9 mouse cellular contexts compared by ENCODE assay signal in genomic region chr2:52378848-52379261, GRCm38 (mm10). TPM values are rescaled to one million over a fixed set of nuclear protein-coding genes. Genes with fewer than 3 reads are reported as not detected.
DNase-seq lines count a peak whose midpoint lies in the region; ATAC-seq and TF ChIP-seq lines count a peak whose summit lies in the region.
"Had no signal": no experiment of that assay in that cellular context is flagged by ENCODE, and none has a peak within 500 bp of the region (broad histone marks: within the 10 kb centered on the region; RNA-seq: fewer than 3 reads in every experiment).

No protein-coding gene starts in this region.

- no peak for TF ChIP-seq CTCF in intestine, postnatal 0 days (IDR thresholded peaks at IDR 0.05; ENCODE audit: low read depth)
- no peak for TF ChIP-seq CTCF in gastrocnemius, adult 2 months (IDR thresholded peaks at IDR 0.05)

- H3K27me3 ChIP-seq in intestine, postnatal 0 days (replicated peaks; ENCODE audit: control insufficient read depth, insufficient read depth, low read length), result no peaks in the 10 kb centered on the region
- H3K27me3 ChIP-seq in intestine, embryonic 15.5 days (replicated peaks), result no peaks in the 10 kb centered on the region
- H3K27me3 ChIP-seq in lung, embryonic 15.5 days, result peaks cover 16% of the 10 kb centered on the region; the same call in 1 of the 2 replicates
- H3K27me3 ChIP-seq in hindbrain, embryonic 13.5 days, result no peaks in the 10 kb centered on the region

- ATAC-seq in intestine, postnatal 0 days, result no peak
- no peak for ATAC-seq in intestine, embryonic 15.5 days
- peak; percentile 64; the same call in 1 of the 2 replicates for ATAC-seq in lung, embryonic 15.5 days (ENCODE audit: borderline replicate concordance, extremely low read depth, low FRiP score, low TSS enrichment)
- no peak for ATAC-seq in hindbrain, embryonic 13.5 days (ENCODE audit: low FRiP score)

- intact Hi-C loops in gastrocnemius, adult 2 months (cut with DNase I), result no loop called here
- intact Hi-C loops in gastrocnemius, postnatal 14 days (cut with DNase I; ENCODE audit: low total_unique reads), result no loop called here

- H3K4me1 ChIP-seq in intestine, postnatal 0 days (replicated peaks; ENCODE audit: control insufficient read depth, insufficient read depth, low read length), result no peaks in the 10 kb centered on the region
- H3K4me1 ChIP-seq in intestine, embryonic 15.5 days (replicated peaks), result no peaks in the 10 kb centered on the region
- H3K4me1 ChIP-seq in lung, embryonic 15.5 days, result 0 out of 2 replicates have a peak, but pooled peaks cover 3% of the 10 kb centered on the region
- no peaks in the 10 kb centered on the region for H3K4me1 ChIP-seq in hindbrain, embryonic 13.5 days (replicated peaks)

- no peaks in the 10 kb centered on the region for H3K36me3 ChIP-seq in intestine, postnatal 0 days (ENCODE audit: control insufficient read depth, insufficient read depth)
- H3K36me3 ChIP-seq in intestine, embryonic 15.5 days, result no peaks in the 10 kb centered on the region
- H3K36me3 ChIP-seq in lung, embryonic 15.5 days, result no peaks in the 10 kb centered on the region
- H3K36me3 ChIP-seq in hindbrain, embryonic 13.5 days, result no peaks in the 10 kb centered on the region

- WGBS in intestine, postnatal 0 days, result 69% methylated on average over 10 of the region's 10 CpGs
- 68% methylated on average over 10 of the region's 10 CpGs for WGBS in intestine, embryonic 15.5 days
- 59% methylated on average over 10 of the region's 10 CpGs for WGBS in lung, embryonic 15.5 days
- 77% methylated on average over 10 of the region's 10 CpGs for WGBS in hindbrain, embryonic 13.5 days

- H3K4me2 ChIP-seq in intestine, postnatal 0 days (replicated peaks; ENCODE audit: low read depth), result peak overlapping the region; percentile 37
- H3K4me2 ChIP-seq in intestine, embryonic 15.5 days (replicated peaks), result no peak overlapping the region
- no peak overlapping the region for H3K4me2 ChIP-seq in lung, embryonic 15.5 days
- no peak overlapping the region for H3K4me2 ChIP-seq in hindbrain, embryonic 13.5 days

- H3K4me3 ChIP-seq in intestine, postnatal 0 days (ENCODE audit: low read depth, low read length), result no peak overlapping the region
- H3K4me3 ChIP-seq in intestine, embryonic 15.5 days (replicated peaks), result no peak overlapping the region
- no peak overlapping the region for H3K4me3 ChIP-seq in lung, embryonic 15.5 days
- no peak overlapping the region for H3K4me3 ChIP-seq in gastrocnemius, adult 2 months
- no peak overlapping the region for H3K4me3 ChIP-seq in hindbrain, embryonic 13.5 days

- H3K27ac ChIP-seq in intestine, postnatal 0 days (ENCODE audit: low read depth, low read length), result no peak overlapping the region
- H3K27ac ChIP-seq in intestine, embryonic 15.5 days, result no peak overlapping the region
- H3K27ac ChIP-seq in lung, embryonic 15.5 days, result peak overlapping the region; percentile 39; the same call in 1 of the 2 replicates
- H3K27ac ChIP-seq in gastrocnemius, adult 2 months, result no peak overlapping the region
- H3K27ac ChIP-seq in hindbrain, embryonic 13.5 days, result no peak overlapping the region

- no peaks in the 10 kb centered on the region for H3K9me3 ChIP-seq in intestine, postnatal 0 days (ENCODE audit: control insufficient read depth)
- no peaks in the 10 kb centered on the region for H3K9me3 ChIP-seq in intestine, embryonic 15.5 days
- H3K9me3 ChIP-seq in lung, embryonic 15.5 days, result no peaks in the 10 kb centered on the region
- no peaks in the 10 kb centered on the region for H3K9me3 ChIP-seq in hindbrain, embryonic 13.5 days

- H3K9ac ChIP-seq in intestine, postnatal 0 days (ENCODE audit: low read depth, low read length), result no peak overlapping the region
- H3K9ac ChIP-seq in intestine, embryonic 15.5 days, result no peak overlapping the region
- no peak overlapping the region for H3K9ac ChIP-seq in lung, embryonic 15.5 days
- no peak overlapping the region for H3K9ac ChIP-seq in hindbrain, embryonic 13.5 days

- DNase-seq in c-Kit-positive CD71-positive TER-119-negative erythroid progenitor cells, embryonic 14.5 days (ENCODE audit: low read depth), result peak; percentile 29
- DNase-seq in thymus, postnatal 25 days, result peak; percentile 51
- no peak for DNase-seq in gastrocnemius, adult 2 months
- DNase-seq in gastrocnemius, postnatal 14 days, result no peak
- DNase-seq: adrenal gland, adult 2 months had no signal

RNA-seq across cellular contexts. Expression of gene Neb, which starts 0.6 kb away (rescaled TPM):
- 0.10 and 0.17 TPM in 2 replicates for polyA plus RNA-seq in intestine, postnatal 0 days (2015; fragmentation: Nextera tagmentation; extraction: Ambion mirVana)
- polyA plus RNA-seq in intestine, embryonic 15.5 days (2015; fragmentation: Nextera tagmentation; extraction: Ambion mirVana), result 0.59 and 1.4 TPM in 2 replicates
- 1.7 and 2.7 TPM in 2 replicates for polyA plus RNA-seq in lung, embryonic 15.5 days (2015; fragmentation: Nextera tagmentation; extraction: Ambion mirVana)
- 1,000 to 10,000 TPM; 5,559 to 6,662 TPM for total RNA-seq in gastrocnemius, adult 2 months (2021)
- 1,000 to 10,000 TPM; 4,410 to 4,654 TPM for total RNA-seq in gastrocnemius, postnatal 14 days (2021)
- 1.2 and 2.0 TPM in 2 replicates for polyA plus RNA-seq in hindbrain, embryonic 13.5 days (2015; fragmentation: Nextera tagmentation; extraction: Ambion mirVana)

RNA-seq across cellular contexts. Expression of gene Arl5a, which starts 45.8 kb away (rescaled TPM):
- 27.4 and 31.1 TPM in 2 replicates for polyA plus RNA-seq in intestine, postnatal 0 days (2015; fragmentation: Nextera tagmentation; extraction: Ambion mirVana)
- polyA plus RNA-seq in intestine, embryonic 15.5 days (2015; fragmentation: Nextera tagmentation; extraction: Ambion mirVana), result 33.3 and 36.4 TPM in 2 replicates
- polyA plus RNA-seq in lung, embryonic 15.5 days (2015; fragmentation: Nextera tagmentation; extraction: Ambion mirVana), result 40.0 and 40.2 TPM in 2 replicates
- total RNA-seq in gastrocnemius, adult 2 months (2021), result 10 to 100 TPM; 29.9 to 38.6 TPM
- 10 to 100 TPM; 27.3 to 33.2 TPM for total RNA-seq in gastrocnemius, postnatal 14 days (2021)
- polyA plus RNA-seq in hindbrain, embryonic 13.5 days (2015; fragmentation: Nextera tagmentation; extraction: Ambion mirVana), result 39.9 and 40.2 TPM in 2 replicates

Comparison
In these comparisons a context has a peak if more than half of its experiments do, and no peak if none do; other contexts are left out.
1. DNase-seq: peak in c-Kit-positive CD71-positive TER-119-negative erythroid progenitor cells, embryonic 14.5 days (single experiment) and thymus, postnatal 25 days (single experiment); none in gastrocnemius, adult 2 months (single experiment) and gastrocnemius, postnatal 14 days (single experiment).